ENCODE assay signal across 27 mouse cellular contexts in genomic region chr11:110367638-110368037, GRCm38 (mm10). TPM values are rescaled to one million over a fixed set of nuclear protein-coding genes. Genes with fewer than 3 reads are reported as not detected.
A peak's percentile ranks its signal among the peaks of the same experiment; 100 is the strongest.
DNase-seq lines count a peak whose midpoint lies in the region; ATAC-seq and TF ChIP-seq lines count a peak whose summit lies in the region.
"Had no signal": no experiment of that assay in that cellular context is flagged by ENCODE, and none has a peak within 500 bp of the region (broad histone marks: within the 10 kb centered on the region; RNA-seq: fewer than 3 reads in every experiment).

No protein-coding gene starts in this region.

- TF ChIP-seq EP300 in lung, postnatal 0 days (IDR thresholded peaks at IDR 0.05): no peak

- no peak overlapping the region for H3K4me2 ChIP-seq in kidney, embryonic 15.5 days
- H3K4me2 ChIP-seq in lung, postnatal 0 days (replicated peaks; ENCODE audit: low read depth, low read length): no peak overlapping the region
- no peak overlapping the region for H3K4me2 ChIP-seq in liver, embryonic 16.5 days (ENCODE audit: low read depth, low read length)
- no peak overlapping the region for H3K4me2 ChIP-seq in forebrain, embryonic 11.5 days (ENCODE audit: low read depth, low read length, severe bottlenecking)
- H3K4me2 ChIP-seq in hindbrain, embryonic 16.5 days (ENCODE audit: low read length): no peak overlapping the region
- H3K4me2 ChIP-seq: forebrain, embryonic 13.5 days; heart, embryonic 15.5 days; hindbrain, embryonic 12.5 days; limb, embryonic 12.5 days; lung, embryonic 15.5 days; midbrain, embryonic 12.5 days had no signal

- H3K36me3 ChIP-seq in kidney, embryonic 15.5 days: no peaks in the 10 kb centered on the region
- H3K36me3 ChIP-seq in lung, postnatal 0 days (ENCODE audit: insufficient read depth, low read length): no peaks in the 10 kb centered on the region
- no peaks in the 10 kb centered on the region for H3K36me3 ChIP-seq in liver, adult 2 months (ENCODE audit: control insufficient read depth, insufficient read depth, low read length)
- no peaks in the 10 kb centered on the region for H3K36me3 ChIP-seq in liver, embryonic 16.5 days (ENCODE audit: control insufficient read depth, insufficient read depth)
- no peaks in the 10 kb centered on the region for H3K36me3 ChIP-seq in forebrain, embryonic 11.5 days (ENCODE audit: control insufficient read depth, insufficient read depth, low read length)
- no peaks in the 10 kb centered on the region for H3K36me3 ChIP-seq in hindbrain, embryonic 16.5 days (ENCODE audit: control insufficient read depth, insufficient read depth, low read length)
- H3K36me3 ChIP-seq: heart, embryonic 10.5 days; heart, embryonic 15.5 days; hindbrain, embryonic 12.5 days; limb, embryonic 12.5 days; lung, embryonic 15.5 days; midbrain, embryonic 12.5 days had no signal

- H3K4me1 ChIP-seq in kidney, embryonic 15.5 days: peaks cover 7% of the 10 kb centered on the region
- H3K4me1 ChIP-seq in lung, postnatal 0 days (ENCODE audit: insufficient read depth, low read depth, low read length): no peaks in the 10 kb centered on the region
- 0 out of 2 replicates have a peak, but pooled peaks cover 8% of the 10 kb centered on the region for H3K4me1 ChIP-seq in liver, adult 2 months (ENCODE audit: control insufficient read depth, insufficient read depth, low read length)
- no peaks in the 10 kb centered on the region for H3K4me1 ChIP-seq in liver, embryonic 16.5 days (ENCODE audit: control insufficient read depth, low read depth, low read length)
- 0 out of 2 replicates have a peak, but pooled peaks cover 2% of the 10 kb centered on the region for H3K4me1 ChIP-seq in forebrain, embryonic 11.5 days (replicated peaks; ENCODE audit: control insufficient read depth, insufficient read depth, low read length)
- H3K4me1 ChIP-seq in hindbrain, embryonic 16.5 days (ENCODE audit: control insufficient read depth, insufficient read depth, low read depth, low read length): no peaks in the 10 kb centered on the region
- H3K4me1 ChIP-seq: forebrain, embryonic 13.5 days; lung, embryonic 15.5 days had no signal

- no peak for TF ChIP-seq CTCF in lung, postnatal 0 days (IDR thresholded peaks at IDR 0.05)
- TF ChIP-seq CTCF in liver, adult 2 months (IDR thresholded peaks at IDR 0.05; ENCODE audit: low read depth, low read length): no peak

- H3K27ac ChIP-seq in kidney, embryonic 15.5 days: no peak overlapping the region
- H3K27ac ChIP-seq in lung, postnatal 0 days (ENCODE audit: low read length): no peak overlapping the region
- peak overlapping the region; percentile 91 for H3K27ac ChIP-seq in liver, adult 2 months (replicated peaks; ENCODE audit: insufficient read depth, low read depth, low read length)
- H3K27ac ChIP-seq in liver, embryonic 16.5 days (ENCODE audit: low read length): peak overlapping the region; percentile 52
- H3K27ac ChIP-seq in forebrain, embryonic 11.5 days (ENCODE audit: low read depth, low read length): no peak overlapping the region
- no peak overlapping the region for H3K27ac ChIP-seq in hindbrain, embryonic 16.5 days (ENCODE audit: low read depth, low read length)
- H3K27ac ChIP-seq: forebrain, embryonic 13.5 days; heart, embryonic 10.5 days; heart, embryonic 15.5 days; hindbrain, embryonic 12.5 days; left cerebral cortex, adult 2 months; limb, embryonic 12.5 days; lung, embryonic 15.5 days; midbrain, embryonic 12.5 days had no signal

- H3K9me3 ChIP-seq in kidney, embryonic 15.5 days (replicated peaks): no peaks in the 10 kb centered on the region
- no peaks in the 10 kb centered on the region for H3K9me3 ChIP-seq in lung, postnatal 0 days (ENCODE audit: low read length)
- no peaks in the 10 kb centered on the region for H3K9me3 ChIP-seq in liver, embryonic 16.5 days (replicated peaks; ENCODE audit: control insufficient read depth, low read length)
- no peaks in the 10 kb centered on the region for H3K9me3 ChIP-seq in forebrain, embryonic 11.5 days (ENCODE audit: control insufficient read depth, low read length)
- H3K9me3 ChIP-seq in hindbrain, embryonic 16.5 days (ENCODE audit: control insufficient read depth, low read length): no peaks in the 10 kb centered on the region
- H3K9me3 ChIP-seq: forebrain, embryonic 13.5 days; heart, embryonic 10.5 days; heart, embryonic 15.5 days; hindbrain, embryonic 12.5 days; limb, embryonic 12.5 days; lung, embryonic 15.5 days; midbrain, embryonic 12.5 days had no signal

- H3K4me3 ChIP-seq in kidney, embryonic 15.5 days (replicated peaks): no peak overlapping the region
- H3K4me3 ChIP-seq in lung, postnatal 0 days (ENCODE audit: low read depth, low read length): no peak overlapping the region
- no peak overlapping the region for H3K4me3 ChIP-seq in liver, adult 2 months (ENCODE audit: insufficient read depth, low read depth, low read length)
- H3K4me3 ChIP-seq in liver, embryonic 16.5 days (ENCODE audit: low read depth, low read length): no peak overlapping the region
- no peak overlapping the region for H3K4me3 ChIP-seq in forebrain, embryonic 11.5 days (ENCODE audit: low read depth, low read length)
- no peak overlapping the region for H3K4me3 ChIP-seq in hindbrain, embryonic 16.5 days (ENCODE audit: low read length)
- H3K4me3 ChIP-seq: erythroblast, embryonic 14.5 days; forebrain, embryonic 13.5 days; heart, embryonic 10.5 days; heart, embryonic 15.5 days; hindbrain, embryonic 12.5 days; left cerebral cortex, adult 2 months; limb, embryonic 12.5 days; lung, embryonic 15.5 days; midbrain, embryonic 12.5 days had no signal

- H3K79me2 ChIP-seq in liver, adult 2 months (ENCODE audit: control insufficient read depth, insufficient read depth, low read length): no peaks in the 10 kb centered on the region

- no peaks in the 10 kb centered on the region for H3K27me3 ChIP-seq in kidney, embryonic 15.5 days
- H3K27me3 ChIP-seq in lung, postnatal 0 days (replicated peaks; ENCODE audit: insufficient read depth, low read length): no peaks in the 10 kb centered on the region
- H3K27me3 ChIP-seq in liver, adult 2 months (ENCODE audit: control insufficient read depth, insufficient read depth, low read length): no peaks in the 10 kb centered on the region
- no peaks in the 10 kb centered on the region for H3K27me3 ChIP-seq in liver, embryonic 16.5 days (ENCODE audit: control insufficient read depth, insufficient read depth, low read depth, low read length)
- H3K27me3 ChIP-seq in forebrain, embryonic 11.5 days (ENCODE audit: control insufficient read depth, insufficient read depth, low read length): no peaks in the 10 kb centered on the region
- H3K27me3 ChIP-seq in hindbrain, embryonic 16.5 days (replicated peaks; ENCODE audit: control insufficient read depth, insufficient read depth, low read length): no peaks in the 10 kb centered on the region
- H3K27me3 ChIP-seq: forebrain, embryonic 13.5 days; heart, embryonic 15.5 days; limb, embryonic 12.5 days; lung, embryonic 15.5 days; midbrain, embryonic 12.5 days had no signal

- no peak for TF ChIP-seq POLR2A in liver, adult 2 months (IDR thresholded peaks at IDR 0.05; ENCODE audit: extremely low read depth, insufficient read depth, low read length)

- DNase-seq in kidney, adult 9 months: peak; percentile 54
- peak; percentile 20 for DNase-seq in lung, postnatal 25 days (ENCODE audit: low spot score)
- no peak for DNase-seq in lung, postnatal 0 days (ENCODE audit: low spot score)
- DNase-seq in liver, adult 2 months (ENCODE audit: extremely low read depth, low read depth, low spot score): peak; percentile 100
- DNase-seq in forebrain, embryonic 11.5 days (ENCODE audit: low spot score): no peak
- DNase-seq: adrenal gland, postnatal 25 days; cerebellum, adult 18-20 months; gastrocnemius, postnatal 14 days; heart, adult 11 months; heart, postnatal 36 days; kidney, adult 11 months; kidney, postnatal 14 days; thymus, adult 2 months; thymus, postnatal 36 days had no signal

- no peak for ATAC-seq in kidney, embryonic 15.5 days (replicated peaks; ENCODE audit: low FRiP score)
- no peak for ATAC-seq in lung, postnatal 0 days
- peak; percentile 85 for ATAC-seq in liver, embryonic 16.5 days (ENCODE audit: low read depth)
- no peak for ATAC-seq in forebrain, embryonic 11.5 days (replicated peaks; ENCODE audit: low FRiP score)
- no peak for ATAC-seq in hindbrain, embryonic 16.5 days
- ATAC-seq: forebrain, embryonic 13.5 days; Patski had no signal

- H3K9ac ChIP-seq in kidney, embryonic 15.5 days: no peak overlapping the region
- no peak overlapping the region for H3K9ac ChIP-seq in lung, postnatal 0 days (replicated peaks; ENCODE audit: low read depth)
- H3K9ac ChIP-seq in liver, adult 2 months (ENCODE audit: low read depth, low read length): peak overlapping the region; percentile 51; the same call in 1 of the 2 replicates
- H3K9ac ChIP-seq in liver, embryonic 16.5 days (ENCODE audit: low read depth, low read length): no peak overlapping the region
- H3K9ac ChIP-seq in forebrain, embryonic 11.5 days (ENCODE audit: low read length): no peak overlapping the region
- H3K9ac ChIP-seq in hindbrain, embryonic 16.5 days (ENCODE audit: low read depth, low read length): no peak overlapping the region
- H3K9ac ChIP-seq: forebrain, embryonic 13.5 days; heart, embryonic 15.5 days; hindbrain, embryonic 12.5 days; limb, embryonic 12.5 days; lung, embryonic 15.5 days; midbrain, embryonic 12.5 days had no signal

- 93% methylated on average over 13 of the region's 13 CpGs for WGBS in kidney, embryonic 15.5 days
- WGBS in lung, postnatal 0 days: 73% methylated on average over 13 of the region's 13 CpGs
- 21% methylated on average over 13 of the region's 13 CpGs for WGBS in liver, adult 2 months
- 66% methylated on average over 13 of the region's 13 CpGs for whole genome bisulfite sequencing in liver, embryonic 16.5 days (ENCODE audit: insufficient replicate concordance)
- 93% methylated on average over 13 of the region's 13 CpGs for WGBS in forebrain, embryonic 11.5 days
- WGBS in hindbrain, embryonic 16.5 days: 96% methylated on average over 13 of the region's 13 CpGs

RNA-seq across cellular contexts. Expression of gene Abca5, which starts 30.1 kb away (rescaled TPM):
- 3.3 and 3.8 TPM in 2 replicates for polyA plus RNA-seq in kidney, embryonic 15.5 days (2015; fragmentation: Nextera tagmentation; extraction: Ambion mirVana)
- polyA plus RNA-seq in lung, postnatal 0 days (2015; fragmentation: Nextera tagmentation; extraction: Ambion mirVana): 8.2 and 9.0 TPM in 2 replicates
- 3.6 and 4.0 TPM in 2 replicates for total RNA-seq in liver, adult 2 months (2014; rRNA removed)
- 0.49 and 0.58 TPM in 2 replicates for polyA plus RNA-seq in liver, adult 2 months (2012; rRNA removed)
- 0.81 and 0.99 TPM in 2 replicates for polyA plus RNA-seq in liver, embryonic 16.5 days (2015; fragmentation: Nextera tagmentation; extraction: Ambion mirVana)
- polyA plus RNA-seq in forebrain, embryonic 11.5 days (2014; fragmentation: Nextera tagmentation; extraction: Ambion mirVana): 2.3 and 3.8 TPM in 2 replicates
- 10.2 and 11.2 TPM in 2 replicates for polyA plus RNA-seq in hindbrain, embryonic 16.5 days (2015; fragmentation: Nextera tagmentation; extraction: Ambion mirVana)
- polyA plus RNA-seq: erythroblast, embryonic 14.5 days had no signal

RNA-seq across cellular contexts. Expression of gene Map2k6, which starts 31.3 kb away (rescaled TPM):
- 21.9 and 22.9 TPM in 2 replicates for polyA plus RNA-seq in kidney, embryonic 15.5 days (2015; fragmentation: Nextera tagmentation; extraction: Ambion mirVana)
- 4.7 and 5.1 TPM in 2 replicates for polyA plus RNA-seq in lung, postnatal 0 days (2015; fragmentation: Nextera tagmentation; extraction: Ambion mirVana)
- total RNA-seq in liver, adult 2 months (2014; rRNA removed): 13.0 and 22.5 TPM in 2 replicates
- 2.0 and 2.8 TPM in 2 replicates for polyA plus RNA-seq in liver, adult 2 months (2012; rRNA removed)
- 4.8 and 5.5 TPM in 2 replicates for polyA plus RNA-seq in liver, embryonic 16.5 days (2015; fragmentation: Nextera tagmentation; extraction: Ambion mirVana)
- 39.1 and 42.2 TPM in 2 replicates for polyA plus RNA-seq in forebrain, embryonic 11.5 days (2014; fragmentation: Nextera tagmentation; extraction: Ambion mirVana)
- polyA plus RNA-seq in hindbrain, embryonic 16.5 days (2015; fragmentation: Nextera tagmentation; extraction: Ambion mirVana): 24.4 and 26.9 TPM in 2 replicates
- polyA plus RNA-seq: erythroblast, embryonic 14.5 days had no signal

Comparison
In these comparisons a context has a peak if more than half of its experiments do, and no peak if none do; other contexts are left out.
1. DNase-seq: peak in kidney, adult 9 months (single experiment), lung, postnatal 25 days (single experiment) and liver, adult 2 months (single experiment); none in lung, postnatal 0 days (single experiment) and forebrain, embryonic 11.5 days (single experiment).
2. H3K27ac ChIP-seq: peak in liver, adult 2 months (single experiment) and liver, embryonic 16.5 days (single experiment); none in kidney, embryonic 15.5 days (single experiment), lung, postnatal 0 days (single experiment), forebrain, embryonic 11.5 days (single experiment) and hindbrain, embryonic 16.5 days (single experiment).